Mouse (Mus musculus): ENCODE data around the gene Tph1. TPM values are rescaled to one million over a fixed set of nuclear protein-coding genes. Genes with fewer than 3 reads are reported as not detected.
A peak's percentile ranks its signal among the peaks of the same experiment; 100 is the strongest.
"Not testable (repeated sequence)": the region's sequence is repeated elsewhere in the genome, so short reads cannot be mapped to it uniquely, and the experiment has no call there.

The Tph1 gene
- under 1 TPM in 1 of 2 experiments, not detected in 1; 0.23 TPM for total RNA-seq (2021)
- long read RNA-seq = 0 reads

DNA sequence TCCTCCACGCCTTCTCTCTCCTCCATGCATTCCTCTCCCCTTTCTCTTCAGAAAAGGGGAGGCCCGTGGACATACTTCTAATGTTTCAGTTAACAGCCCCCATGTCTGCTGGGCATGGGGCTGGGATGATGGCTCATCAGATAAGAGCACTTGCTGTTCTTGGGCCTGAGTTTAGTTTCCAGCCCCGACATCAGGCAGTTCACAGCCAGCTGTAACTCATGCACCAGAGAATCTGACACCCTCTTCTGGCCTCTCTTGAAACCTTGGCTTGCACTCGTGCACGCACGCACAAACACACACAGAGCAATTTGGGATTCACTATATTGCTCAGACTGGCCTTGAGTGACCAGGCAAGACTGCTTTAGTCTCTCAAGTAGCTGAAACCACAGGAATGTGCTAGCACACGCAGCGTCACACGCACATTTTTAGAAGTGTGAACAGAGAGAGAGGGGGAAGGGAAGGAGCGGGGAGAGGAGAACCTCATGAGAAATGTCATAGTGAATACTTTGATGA, at the start of gene Tph1:
TSS of gene Tph1 (minus strand) at position 378 of the 513 bp plus-strand sequence.
- DNase-seq (ENCODE audit: low spot score in 2 of 2) = no peak

- DNase-seq (ENCODE audit: low spot score in 2 of 2) = peak in 1 of 2 experiments; percentile 27
These were observed 48.1 kb upstream of the Tph1 start for GRCm38 (mm10) chr7:46720460-46720859.

DNA sequence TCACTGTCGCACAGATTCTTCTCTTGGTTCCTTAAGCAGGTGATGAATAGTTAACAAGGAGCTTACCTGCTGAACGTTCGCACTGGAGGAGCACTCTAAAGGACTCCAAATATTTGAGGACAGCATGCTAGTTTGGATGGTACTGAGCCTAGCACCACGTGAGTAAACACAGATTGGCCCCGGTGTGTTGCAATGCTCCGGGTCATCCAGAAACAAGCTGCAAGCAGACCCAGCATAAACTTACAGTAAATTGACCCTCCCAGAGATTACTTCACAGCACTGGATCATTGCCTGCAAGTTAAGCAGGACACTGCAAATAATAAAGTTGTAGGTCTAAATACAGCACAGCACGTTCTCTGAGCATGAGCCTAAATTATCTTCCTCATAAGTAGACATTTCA, 47.2 kb upstream of the Tph1 start:
- DNase-seq (ENCODE audit: low spot score in 2 of 2) = no peak

DNA sequence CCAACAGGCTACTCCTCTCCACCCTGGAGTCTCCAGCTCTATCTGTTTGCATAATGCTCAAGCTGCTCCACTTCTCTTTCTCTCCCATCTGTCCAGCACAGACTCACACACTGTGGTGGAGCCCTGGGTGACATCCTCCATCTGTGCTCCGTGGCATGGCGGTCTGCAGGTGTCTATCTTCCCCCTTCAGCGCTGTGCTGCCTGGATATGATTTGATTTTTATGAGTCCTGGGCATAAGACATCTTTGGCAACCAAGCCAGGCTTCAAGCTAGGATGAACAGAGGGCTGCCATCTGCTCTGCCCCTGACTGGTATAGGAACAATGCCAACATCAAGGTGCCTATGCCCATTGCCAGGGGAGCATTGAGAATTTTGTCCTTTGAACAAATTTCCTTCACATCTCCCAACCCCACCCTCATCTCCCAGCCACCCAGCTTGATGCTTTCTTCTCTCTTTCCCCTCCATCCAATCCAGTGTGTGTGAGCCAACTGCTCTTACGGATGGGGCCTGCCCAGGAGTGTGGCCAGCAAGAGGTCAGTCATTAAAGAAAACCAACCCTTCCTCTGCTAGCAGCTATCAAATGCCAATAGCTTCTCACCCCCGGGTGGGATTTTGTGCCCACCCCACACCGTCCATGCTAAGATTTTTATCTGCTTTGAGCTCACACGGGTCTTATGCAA, 46.4 kb upstream of the Tph1 start:
- no peak for DNase-seq (ENCODE audit: low spot score in 2 of 2)

DNA sequence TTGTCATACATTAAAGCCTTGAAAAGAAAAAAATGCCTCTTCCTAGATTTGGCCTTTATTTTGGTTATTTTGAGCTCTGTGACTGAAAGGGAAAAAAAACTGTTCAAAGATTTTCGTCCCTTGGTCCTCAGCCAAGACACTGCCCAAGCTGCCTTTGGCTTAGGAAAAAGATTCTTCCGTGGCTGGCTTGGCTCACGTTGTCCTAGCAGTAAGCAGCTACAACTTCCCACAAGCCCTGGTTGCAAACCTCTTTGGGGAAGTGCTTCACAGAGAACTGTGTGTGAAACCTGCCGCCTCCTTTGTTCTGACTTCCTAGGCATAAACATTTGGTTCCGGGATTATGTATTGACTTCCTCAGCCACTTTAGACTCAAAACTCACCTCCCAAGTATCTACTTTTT, 44.6 kb upstream of the Tph1 start:
- DNase-seq (ENCODE audit: low spot score in 2 of 2) = no peak

GRCm38 (mm10) chr7:46715600-46715999, 43.3 kb upstream of the Tph1 start, which contains the start of gene Saa3:
TSS of gene Saa3 (minus strand) at chr7:46715700.
- no peak for DNase-seq (ENCODE audit: low spot score in 2 of 2)

DNA sequence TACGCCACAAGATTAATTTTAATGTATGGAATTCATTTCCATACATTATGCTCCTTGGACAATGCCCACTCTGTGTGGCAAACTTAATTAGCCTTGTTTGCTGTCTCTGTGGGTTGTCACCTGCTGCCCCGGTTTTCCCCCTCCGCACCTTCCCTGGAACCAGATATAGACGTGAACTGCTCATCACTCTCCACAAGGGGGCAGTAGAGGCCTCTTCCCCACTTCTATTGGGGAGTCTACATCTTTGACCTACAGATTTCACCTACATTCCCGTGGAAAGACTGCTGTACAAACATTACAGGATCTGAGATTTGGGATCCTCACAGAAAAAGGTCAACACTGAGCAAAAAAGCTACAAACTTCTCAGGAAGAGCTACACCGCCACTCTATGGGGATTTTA, 42.2 kb upstream of the Tph1 start:
- peak in 1 of 2 experiments; percentile 59 for DNase-seq (ENCODE audit: low spot score in 2 of 2)

DNA sequence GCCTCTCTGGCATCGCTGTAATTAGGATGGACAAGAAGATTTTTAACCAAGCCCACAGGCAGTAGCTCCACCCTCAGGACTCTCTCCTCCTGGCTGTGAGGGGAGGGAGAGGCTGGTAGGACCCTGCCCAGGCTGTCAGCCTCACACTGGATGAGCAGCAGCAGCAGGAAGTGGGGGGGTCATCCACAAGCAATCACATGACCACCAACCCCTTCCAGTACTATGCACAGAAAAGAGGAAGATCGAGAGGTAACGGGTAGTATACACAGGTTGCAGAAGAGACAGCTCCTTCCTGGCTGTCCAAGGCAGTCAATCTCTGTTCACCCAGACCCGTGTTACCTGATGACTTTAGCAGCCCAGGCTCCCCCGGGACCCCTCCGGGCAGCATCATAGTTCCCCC, 39.9 kb upstream of the Tph1 start:
- DNase-seq (ENCODE audit: low spot score in 2 of 2) = no peak

DNA sequence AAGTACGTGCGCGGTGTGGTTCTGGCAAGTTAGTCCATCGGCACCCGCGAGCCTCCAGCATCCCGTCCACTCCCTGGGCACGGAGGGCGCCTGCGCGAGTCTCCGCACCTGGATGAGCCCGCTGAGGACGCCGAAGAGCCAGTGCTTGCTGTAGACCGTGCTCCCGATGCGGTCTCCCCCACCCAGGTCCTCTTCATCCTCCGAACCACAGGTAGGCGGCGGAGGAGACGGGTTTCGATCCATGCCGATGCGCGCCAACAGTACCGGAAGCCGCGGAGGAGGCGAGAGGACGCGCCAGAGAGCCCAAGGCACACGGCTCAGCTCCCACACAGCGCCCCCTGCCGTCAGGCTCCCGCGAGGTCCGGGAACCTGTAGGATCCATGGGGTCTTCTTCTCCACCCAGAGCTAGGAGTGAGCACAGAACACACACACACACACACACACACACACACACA, 38.1 kb upstream of the Tph1 start, which contains the start of gene Saal1:
TSS of gene Saal1 (minus strand) at position 291 of the 455 bp plus-strand sequence.
- peak; percentile 65 to 86 for DNase-seq (ENCODE audit: low spot score in 2 of 2)

DNA sequence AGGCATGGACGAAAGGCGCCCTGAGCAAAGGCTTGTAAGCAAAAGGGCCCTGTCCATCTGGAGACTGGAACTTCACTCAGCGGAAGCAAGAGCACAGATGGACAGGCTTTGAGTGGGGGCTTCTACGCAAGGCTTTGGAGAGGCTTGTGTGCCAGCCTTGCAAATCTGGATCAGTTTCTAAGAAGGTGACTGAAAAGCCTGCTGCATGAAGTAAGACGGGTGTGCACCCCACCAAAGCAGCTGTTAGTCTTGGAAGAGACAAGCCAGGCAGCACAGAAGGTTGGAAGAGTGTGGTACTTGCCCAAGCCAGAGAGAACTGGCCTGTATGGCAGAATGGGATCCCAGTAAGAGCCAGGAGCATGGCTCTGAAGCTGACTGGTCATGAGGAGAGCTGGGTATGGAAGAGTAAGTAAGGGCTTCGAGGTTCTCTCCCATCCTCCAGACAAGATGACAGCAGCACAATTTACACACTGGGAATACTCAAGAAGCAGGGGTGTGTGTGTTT, 28.2 kb upstream of the Tph1 start:
- no peak for DNase-seq (ENCODE audit: low spot score in 2 of 2)

- DNase-seq (ENCODE audit: low spot score in 2 of 2) = no peak
These were observed 24.4 kb upstream of the Tph1 start for GRCm38 (mm10) chr7:46696754-46697153.

DNA sequence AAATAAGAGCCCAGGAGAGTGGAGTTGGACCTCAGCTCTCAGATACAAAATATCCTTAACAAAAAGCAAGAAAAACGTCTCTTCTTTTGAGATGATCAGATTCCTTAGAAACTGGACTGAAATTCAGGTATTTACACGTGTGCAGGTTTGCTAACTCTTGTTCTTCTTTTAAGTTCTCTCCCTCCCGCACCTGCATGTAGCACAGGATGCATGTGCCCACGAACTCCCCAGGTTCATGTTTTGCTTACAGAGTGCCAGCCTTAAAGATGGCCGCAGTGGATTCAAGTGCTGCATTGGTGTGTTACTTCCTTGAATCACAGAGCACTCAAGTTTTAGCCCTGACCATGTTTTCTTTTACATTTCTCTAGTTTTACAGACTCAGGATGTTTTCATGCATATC, 14.5 kb upstream of the Tph1 start:
- no peak for DNase-seq (ENCODE audit: low spot score in 2 of 2)

- DNase-seq (ENCODE audit: low spot score in 2 of 2) = no peak
These were observed 8.4 kb upstream of the Tph1 start for GRCm38 (mm10) chr7:46680732-46681131.

DNA sequence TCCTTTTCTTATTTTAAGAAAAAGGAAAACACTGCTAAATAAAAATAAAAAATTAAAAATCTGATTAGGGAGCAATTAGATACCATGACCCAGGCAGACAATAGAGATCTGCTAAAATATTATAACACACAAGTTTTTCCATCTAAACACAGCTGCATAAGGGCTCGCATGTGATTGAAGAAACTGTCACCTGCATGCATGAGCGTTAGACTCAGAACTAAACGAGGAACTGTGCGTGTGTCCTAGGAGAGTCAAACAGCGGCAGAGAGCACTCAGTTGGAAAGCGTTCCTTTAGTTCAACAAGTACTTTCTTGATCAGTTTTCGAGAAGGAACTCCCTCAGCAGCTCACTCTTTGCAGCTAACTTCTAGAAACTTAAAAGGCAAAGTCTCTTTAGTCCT, 6.7 kb upstream of the Tph1 start:
- not testable (repeated sequence) for DNase-seq (ENCODE audit: low spot score in 2 of 2)

- no peak for DNase-seq (ENCODE audit: low spot score in 2 of 2)
These were observed 6.1 kb upstream of the Tph1 start for GRCm38 (mm10) chr7:46678417-46678816.

GRCm38 (mm10) chr7:46676808-46677360, 4.5 kb upstream of the Tph1 start:
- DNase-seq (ENCODE audit: low spot score in 2 of 2) = no peak

DNA sequence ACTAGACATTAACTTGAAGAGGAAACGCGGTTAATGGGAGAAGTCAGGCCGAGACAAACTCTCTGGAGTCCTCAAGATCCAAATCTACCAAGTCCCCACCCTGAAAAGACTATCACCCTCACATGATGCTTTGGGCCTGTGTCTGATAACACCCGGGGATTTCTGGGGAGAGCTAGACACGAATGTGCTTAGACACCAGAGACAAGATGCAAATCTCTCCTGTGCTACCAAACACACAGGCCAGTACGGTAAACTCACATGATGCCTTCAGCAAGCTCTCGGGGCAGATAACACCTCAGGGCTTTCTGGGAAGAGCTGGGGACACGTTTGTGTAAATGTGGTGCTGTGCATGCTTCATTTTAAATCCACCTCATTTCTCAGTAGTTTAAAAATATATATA, 3.5 kb upstream of the Tph1 start:
- DNase-seq (ENCODE audit: low spot score in 2 of 2) = no peak

DNA sequence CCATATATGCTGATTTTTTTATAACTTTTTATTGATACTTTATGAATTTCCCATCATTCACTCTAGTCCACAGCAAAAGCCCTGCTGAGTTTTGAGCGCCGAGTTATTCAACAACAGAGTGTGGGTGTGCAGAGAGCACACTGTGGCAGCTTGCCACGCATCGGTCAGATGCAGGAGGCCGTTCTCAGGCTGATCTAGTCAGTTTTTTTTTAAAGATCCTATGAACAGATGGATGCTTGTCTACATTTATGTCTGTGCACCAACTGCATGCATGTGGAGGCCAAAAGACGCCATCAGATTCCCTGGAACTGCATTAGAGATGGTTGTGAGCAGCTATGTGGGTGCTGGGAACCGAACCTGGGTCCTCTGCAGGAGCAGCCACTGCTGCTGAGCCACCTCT, 2.7 kb upstream of the Tph1 start:
- DNase-seq (ENCODE audit: low spot score in 2 of 2) = peak; percentile 44 to 73

- DNase-seq (ENCODE audit: low spot score in 2 of 2) = no peak
These were observed 5.1 kb downstream of the Tph1 start for GRCm38 (mm10) chr7:46667256-46667655.

- peak in 1 of 2 experiments; percentile 49 for DNase-seq (ENCODE audit: low spot score in 2 of 2)
These were observed 7.1 kb downstream of the Tph1 start for GRCm38 (mm10) chr7:46665236-46665635.

- no peak for DNase-seq (ENCODE audit: low spot score in 2 of 2)
These were observed 10.7 kb downstream of the Tph1 start for GRCm38 (mm10) chr7:46661591-46662090.

DNA sequence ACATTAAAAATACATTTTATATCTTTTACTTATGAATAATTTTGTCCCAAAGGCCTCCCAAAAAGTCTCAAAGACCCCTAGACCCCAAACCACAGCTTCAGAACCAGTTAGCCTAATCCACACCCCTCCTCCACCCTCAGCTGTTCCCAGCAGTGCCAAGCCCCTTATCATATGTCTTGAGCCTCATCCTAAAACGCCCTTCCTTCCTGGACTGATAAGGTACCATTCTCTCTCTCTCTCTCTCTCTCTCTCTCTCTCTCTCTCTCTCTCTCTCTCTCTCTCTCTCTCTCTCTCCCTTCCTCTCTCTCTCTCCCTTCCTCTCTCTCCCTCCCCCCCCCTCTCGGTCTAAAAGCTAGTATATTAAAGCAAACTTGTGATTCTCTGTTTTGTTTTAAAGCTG, 20.1 kb downstream of the Tph1 start:
- no peak for DNase-seq (ENCODE audit: low spot score in 2 of 2)

Measured in layer of hippocampus, adult 18-20 months (tissue).